Mouse (Mus musculus): ENCODE data around the gene 4833420G17Rik. TPM values are rescaled to one million over a fixed set of nuclear protein-coding genes. Genes with fewer than 3 reads are reported as not detected.

The 4833420G17Rik gene
- 39.1 TPM for polyA plus RNA-seq (2015; fragmentation: Illumina TruSeq; extraction: RNeasy Lipid Tissue Mini Kit (QIAGEN cat#74804); ENCODE audit: low read depth, low replicate concordance)

GRCm38 (mm10) chr13:119462596-119463560, at the start of gene 4833420G17Rik:
Gene 4833420G17Rik, plus strand, starts transcription at chr13:119462768.

DNA sequence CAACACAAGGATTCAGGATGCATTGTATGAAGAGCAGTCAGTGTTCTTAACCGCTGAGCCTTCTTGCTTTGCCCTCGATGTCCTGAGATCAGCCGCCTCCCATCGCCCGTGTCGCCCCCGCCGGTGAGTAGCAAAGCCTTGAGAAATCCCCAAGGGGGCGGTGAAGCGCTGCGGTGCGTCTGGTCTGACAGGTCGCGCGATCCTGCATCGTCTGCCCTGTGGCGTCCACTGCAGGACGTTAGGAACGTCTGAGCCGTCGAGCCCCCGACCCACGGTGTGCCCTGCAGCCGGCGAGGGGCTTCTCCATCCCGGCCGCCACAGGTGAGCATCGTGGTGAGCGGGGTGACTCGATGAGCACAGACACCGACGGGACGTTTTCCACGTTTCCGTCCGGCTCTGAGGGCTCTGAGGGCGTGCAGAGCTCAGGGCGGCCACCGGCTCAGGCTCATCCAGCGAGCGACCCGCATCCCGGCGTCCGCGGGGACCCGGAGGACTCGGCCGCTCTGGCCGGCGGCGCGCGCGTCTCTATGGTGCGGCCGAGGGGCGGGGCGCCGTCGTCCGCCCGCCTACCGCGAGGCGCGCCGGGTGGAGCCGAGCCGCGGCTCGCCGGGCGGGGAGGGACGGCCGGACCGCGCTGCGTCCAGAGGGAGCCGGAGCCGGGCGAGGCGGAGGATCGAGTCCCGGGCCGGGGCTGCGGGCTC, 25.5 kb downstream of the 4833420G17Rik start, which contains the start of the genes Tmem267 and 3110070M22Rik:
TSS of gene Tmem267 (plus strand) at position 160 of the 701 bp plus-strand sequence.
TSS of gene 3110070M22Rik (minus strand) at position 504 of the 701 bp plus-strand sequence.

Other genes starting within 250 kb of the 4833420G17Rik start
- 117 TPM for gene Paip1, start 34.2 kb upstream of the 4833420G17Rik start, polyA plus RNA-seq (2015; fragmentation: Illumina TruSeq; extraction: RNeasy Lipid Tissue Mini Kit (QIAGEN cat#74804); ENCODE audit: low read depth, low replicate concordance)
- gene Tmem267, start 25.3 kb downstream of the 4833420G17Rik start, polyA plus RNA-seq (2015; fragmentation: Illumina TruSeq; extraction: RNeasy Lipid Tissue Mini Kit (QIAGEN cat#74804); ENCODE audit: low read depth, low replicate concordance): 50.5 TPM
- 2.3 TPM for gene 3110070M22Rik, start 25.6 kb downstream of the 4833420G17Rik start, polyA plus RNA-seq (2015; fragmentation: Illumina TruSeq; extraction: RNeasy Lipid Tissue Mini Kit (QIAGEN cat#74804); ENCODE audit: low read depth, low replicate concordance)
- gene Ccl28, start 161.1 kb downstream of the 4833420G17Rik start, polyA plus RNA-seq (2015; fragmentation: Illumina TruSeq; extraction: RNeasy Lipid Tissue Mini Kit (QIAGEN cat#74804); ENCODE audit: low read depth, low replicate concordance): 2.5 TPM
- 199 TPM for gene Hmgcs1, start 227.6 kb downstream of the 4833420G17Rik start, polyA plus RNA-seq (2015; fragmentation: Illumina TruSeq; extraction: RNeasy Lipid Tissue Mini Kit (QIAGEN cat#74804); ENCODE audit: low read depth, low replicate concordance)

Data from brain, adult 10 weeks (tissue).